Mouse (Mus musculus): ENCODE measurements around the gene Fopnl. TPM values are rescaled to one million over a fixed set of nuclear protein-coding genes. Genes with fewer than 3 reads are reported as not detected.

Gene Fopnl
- polyA plus RNA-seq, 1 experiment from 2014 or later = 202 TPM

- H3K27ac ChIP-seq (replicated peaks) = no peak overlapping the region
- H3K4me2 ChIP-seq = no peak overlapping the region
- no peak for ATAC-seq (ENCODE audit: low FRiP score)
- H3K27me3 ChIP-seq (replicated peaks) = no peaks in the 10 kb centered on the region
- H3K4me3 ChIP-seq (replicated peaks) = no peak overlapping the region
- H3K4me1 ChIP-seq = no peaks in the 10 kb centered on the region; the same call in 1 of the 2 replicates
- H3K9ac ChIP-seq (replicated peaks) = no peak overlapping the region
- H3K9me3 ChIP-seq (replicated peaks) = no peaks in the 10 kb centered on the region
- 92% methylated on average over 3 of the region's 3 CpGs for WGBS
- peaks cover 62% of the 10 kb centered on the region for H3K36me3 ChIP-seq
Measured at GRCm38 (mm10) chr16:14304791-14305190, 12.4 kb downstream of the Fopnl start.

GRCm38 (mm10) chr16:14303676-14304075 lies 13.5 kb downstream of the Fopnl start:
- WGBS = 78% methylated on average over 7 of the region's 7 CpGs
- Histone ChIP-seq H3K9ac (replicated peaks) (no peak overlapping the region), H3K4me3 (replicated peaks) (no peak overlapping the region), H3K9me3 (replicated peaks) (no peaks in the 10 kb centered on the region), H3K27ac (replicated peaks) (no peak overlapping the region; the same call in 1 of the 2 replicates), H3K4me1 (no peaks in the 10 kb centered on the region; the same call in 1 of the 2 replicates), H3K4me2 (no peak overlapping the region), H3K36me3 (peaks cover 61% of the 10 kb centered on the region), H3K27me3 (replicated peaks) (no peaks in the 10 kb centered on the region)
- ATAC-seq (ENCODE audit: low FRiP score) = no peak

- WGBS = 79% methylated on average over 2 of the region's 2 CpGs
- no peaks in the 10 kb centered on the region; the same call in 1 of the 2 replicates for H3K4me1 ChIP-seq
- H3K27ac ChIP-seq (replicated peaks) = no peak overlapping the region
- H3K36me3 ChIP-seq = peaks cover 60% of the 10 kb centered on the region
- H3K4me3 ChIP-seq (replicated peaks) = no peak overlapping the region
- H3K4me2 ChIP-seq = no peak overlapping the region
- no peaks in the 10 kb centered on the region for H3K27me3 ChIP-seq (replicated peaks)
- ATAC-seq (ENCODE audit: low FRiP score) = no peak
- no peaks in the 10 kb centered on the region for H3K9me3 ChIP-seq (replicated peaks)
- H3K9ac ChIP-seq (replicated peaks) = no peak overlapping the region
Measured at GRCm38 (mm10) chr16:14303148-14303547, 14.1 kb downstream of the Fopnl start.

DNA sequence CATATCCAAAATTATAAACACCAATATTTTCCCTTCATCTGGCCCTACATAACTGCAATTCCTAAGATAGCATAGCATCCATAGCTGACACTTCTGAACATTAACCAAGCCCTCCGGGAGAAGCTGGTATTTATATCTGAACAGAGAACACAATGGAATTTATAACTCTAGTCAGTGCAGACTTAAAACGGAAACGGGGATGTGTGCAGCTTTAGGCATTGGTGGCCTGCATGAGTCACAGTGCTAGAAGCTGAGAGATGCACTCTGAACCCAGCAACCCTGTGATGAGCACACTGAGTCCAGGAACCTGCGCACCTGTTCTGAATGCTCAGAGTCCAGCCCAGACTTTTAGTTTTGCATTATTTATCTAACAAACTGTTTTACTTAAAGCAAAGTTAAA lies 18.7 kb downstream of the Fopnl start:
- Histone ChIP-seq H3K4me1 (no peaks in the 10 kb centered on the region; the same call in 1 of the 2 replicates), H3K27me3 (replicated peaks) (no peaks in the 10 kb centered on the region), H3K4me2 (no peak overlapping the region), H3K4me3 (replicated peaks) (no peak overlapping the region), H3K27ac (replicated peaks) (no peak overlapping the region), H3K9ac (replicated peaks) (no peak overlapping the region), H3K36me3 (peaks cover 32% of the 10 kb centered on the region), H3K9me3 (replicated peaks) (no peaks in the 10 kb centered on the region)
- 89% methylated on average over 4 of the region's 4 CpGs for WGBS
- ATAC-seq (ENCODE audit: low FRiP score) = no peak

- no peak for ATAC-seq (ENCODE audit: low FRiP score)
- Histone ChIP-seq H3K9ac (replicated peaks) (no peak overlapping the region), H3K27me3 (replicated peaks) (no peaks in the 10 kb centered on the region), H3K4me3 (replicated peaks) (no peak overlapping the region), H3K4me1 (peaks cover 2% of the 10 kb centered on the region; the same call in 1 of the 2 replicates), H3K36me3 (peaks cover 27% of the 10 kb centered on the region), H3K9me3 (replicated peaks) (no peaks in the 10 kb centered on the region), H3K4me2 (no peak overlapping the region), H3K27ac (replicated peaks) (no peak overlapping the region)
- 91% methylated on average over 4 of the region's 4 CpGs for WGBS
Measured at GRCm38 (mm10) chr16:14297746-14298145, 19.5 kb downstream of the Fopnl start.

DNA sequence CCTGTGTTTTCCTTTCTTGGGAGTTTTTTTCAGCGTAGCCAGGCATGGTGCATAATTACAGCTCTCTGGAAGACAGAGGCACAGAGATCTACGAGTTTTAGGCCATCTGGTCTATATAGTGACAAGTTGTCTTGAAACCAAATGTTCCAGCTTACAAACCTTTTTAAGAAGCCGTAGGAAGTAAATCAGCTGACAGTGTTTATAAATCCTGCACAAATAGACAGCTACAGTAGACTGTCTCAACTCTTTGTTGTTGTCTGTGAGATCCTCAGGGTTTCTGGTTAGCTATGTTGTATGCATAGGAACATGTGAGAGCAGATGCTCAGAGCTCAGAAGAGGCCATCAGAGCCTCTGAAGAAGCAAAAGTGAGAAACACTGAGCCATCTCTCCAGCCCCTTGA lies 20.1 kb downstream of the Fopnl start:
- Histone ChIP-seq H3K36me3 (peaks cover 24% of the 10 kb centered on the region), H3K4me3 (replicated peaks) (no peak overlapping the region), H3K27me3 (replicated peaks) (peaks cover 5% of the 10 kb centered on the region; the same call in 1 of the 2 replicates), H3K27ac (replicated peaks) (no peak overlapping the region), H3K9ac (replicated peaks) (no peak overlapping the region), H3K4me1 (peaks cover 9% of the 10 kb centered on the region), H3K4me2 (no peak overlapping the region), H3K9me3 (replicated peaks) (no peaks in the 10 kb centered on the region)
- 80% methylated on average over 3 of the region's 3 CpGs for WGBS
- no peak for ATAC-seq (ENCODE audit: low FRiP score)

- Histone ChIP-seq H3K9me3 (replicated peaks) (no peaks in the 10 kb centered on the region), H3K9ac (replicated peaks) (no peak overlapping the region), H3K4me3 (replicated peaks) (no peak overlapping the region), H3K4me2 (no peak overlapping the region), H3K36me3 (peaks cover 19% of the 10 kb centered on the region), H3K27ac (replicated peaks) (no peak overlapping the region), H3K27me3 (replicated peaks) (peaks cover 5% of the 10 kb centered on the region; the same call in 1 of the 2 replicates), H3K4me1 (peaks cover 14% of the 10 kb centered on the region)
- ATAC-seq (ENCODE audit: low FRiP score) = no peak
- WGBS = 68% methylated on average over 2 of the region's 2 CpGs
Measured at GRCm38 (mm10) chr16:14296544-14297124, 20.6 kb downstream of the Fopnl start.

GRCm38 (mm10) chr16:14295291-14295690 lies 21.9 kb downstream of the Fopnl start:
- peaks cover 19% of the 10 kb centered on the region for H3K4me1 ChIP-seq
- no peak overlapping the region for H3K4me3 ChIP-seq (replicated peaks)
- ATAC-seq (ENCODE audit: low FRiP score) = no peak
- 77% methylated on average over 2 of the region's 2 CpGs for WGBS
- peaks cover 5% of the 10 kb centered on the region; the same call in 1 of the 2 replicates for H3K27me3 ChIP-seq (replicated peaks)
- H3K9ac ChIP-seq (replicated peaks) = no peak overlapping the region
- H3K4me2 ChIP-seq = no peak overlapping the region
- no peak overlapping the region for H3K27ac ChIP-seq (replicated peaks)
- peaks cover 14% of the 10 kb centered on the region for H3K36me3 ChIP-seq
- H3K9me3 ChIP-seq (replicated peaks) = no peaks in the 10 kb centered on the region

DNA sequence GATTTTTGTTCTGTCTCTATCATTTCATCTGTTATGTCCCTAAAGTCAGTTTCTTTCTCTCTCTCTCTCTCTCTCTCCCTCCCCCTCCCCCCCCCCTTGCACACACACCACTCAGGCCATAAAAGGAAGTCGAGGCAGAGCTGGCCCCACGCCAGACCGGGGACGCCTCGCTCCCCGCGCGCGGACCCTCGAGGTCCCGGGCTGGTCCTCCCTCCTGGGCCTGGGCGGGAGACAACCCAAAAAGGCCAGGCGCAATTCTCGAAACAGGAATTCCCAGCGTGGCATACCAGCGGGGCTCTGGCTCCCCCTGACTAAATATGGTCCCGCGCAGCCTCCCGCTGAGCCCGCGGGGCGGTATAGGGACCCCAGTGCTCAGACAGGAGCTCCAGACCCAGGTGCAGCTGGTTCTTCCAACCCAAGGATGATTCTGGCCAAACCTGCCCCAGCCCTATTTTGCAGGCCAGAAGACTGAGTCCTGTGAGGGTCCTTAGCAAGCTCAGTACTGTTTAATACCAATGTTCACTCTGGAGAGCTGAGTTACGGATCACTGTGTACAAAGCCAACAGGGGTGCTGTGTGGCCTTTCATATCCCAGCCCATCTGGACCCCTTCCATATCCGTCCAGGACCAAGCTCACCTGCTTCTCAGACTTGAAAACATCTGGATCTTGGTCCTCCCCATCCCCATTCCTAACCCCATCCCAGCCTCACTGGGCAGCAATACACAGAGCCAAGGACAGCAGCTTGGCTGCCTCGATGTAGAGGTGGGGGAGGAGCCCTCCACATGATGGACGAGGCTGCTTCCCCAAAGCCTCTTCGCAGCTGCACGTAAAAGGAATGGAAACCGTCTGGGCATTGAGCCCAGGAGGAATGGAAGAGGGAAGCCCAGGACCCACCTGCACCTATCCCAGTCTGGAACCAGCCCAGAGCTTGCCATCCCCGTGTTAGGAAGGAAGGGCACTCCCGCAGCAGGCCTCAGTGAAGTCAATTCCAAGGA lies 24.7 kb downstream of the Fopnl start:
- H3K9ac ChIP-seq (replicated peaks) = peak overlapping the region; percentile 37

GRCm38 (mm10) chr16:14291223-14291622 lies 26.0 kb downstream of the Fopnl start, which contains the start of gene Myh11:
TSS of gene Myh11 (minus strand) at chr16:14291372.
- no peaks in the 10 kb centered on the region for H3K36me3 ChIP-seq
- 3% methylated on average over 14 of the region's 16 CpGs for WGBS
- no peak within 1 kb of the TSS for H3K27ac ChIP-seq (replicated peaks)
- peak within 1 kb of the TSS; percentile 30 for H3K4me3 ChIP-seq (replicated peaks)
- peak within 1 kb of the TSS; percentile 37 for H3K9ac ChIP-seq (replicated peaks)
- no peaks in the 10 kb centered on the region for H3K9me3 ChIP-seq (replicated peaks)
- ATAC-seq (ENCODE audit: low FRiP score) = peak; percentile 8; the same call in 1 of the 2 replicates
- peaks cover 12% of the 10 kb centered on the region; the same call in 1 of the 2 replicates for H3K27me3 ChIP-seq (replicated peaks)
- peaks cover 19% of the 10 kb centered on the region for H3K4me1 ChIP-seq
- H3K4me2 ChIP-seq = peak within 1 kb of the TSS; percentile 61

More for the DNA sequence above, 24.7 kb downstream of the Fopnl start:
- Histone ChIP-seq H3K4me2 (peak overlapping the region; percentile 61), H3K27me3 (replicated peaks) (peaks cover 12% of the 10 kb centered on the region; the same call in 1 of the 2 replicates), H3K36me3 (no peaks in the 10 kb centered on the region), H3K9me3 (replicated peaks) (no peaks in the 10 kb centered on the region), H3K4me3 (replicated peaks) (peak overlapping the region; percentile 30), H3K4me1 (peaks cover 19% of the 10 kb centered on the region), H3K27ac (replicated peaks) (no peak overlapping the region)
- peak; percentile 42 for ATAC-seq (ENCODE audit: low FRiP score)
- 14% methylated on average over 31 of the region's 31 CpGs for WGBS

DNA sequence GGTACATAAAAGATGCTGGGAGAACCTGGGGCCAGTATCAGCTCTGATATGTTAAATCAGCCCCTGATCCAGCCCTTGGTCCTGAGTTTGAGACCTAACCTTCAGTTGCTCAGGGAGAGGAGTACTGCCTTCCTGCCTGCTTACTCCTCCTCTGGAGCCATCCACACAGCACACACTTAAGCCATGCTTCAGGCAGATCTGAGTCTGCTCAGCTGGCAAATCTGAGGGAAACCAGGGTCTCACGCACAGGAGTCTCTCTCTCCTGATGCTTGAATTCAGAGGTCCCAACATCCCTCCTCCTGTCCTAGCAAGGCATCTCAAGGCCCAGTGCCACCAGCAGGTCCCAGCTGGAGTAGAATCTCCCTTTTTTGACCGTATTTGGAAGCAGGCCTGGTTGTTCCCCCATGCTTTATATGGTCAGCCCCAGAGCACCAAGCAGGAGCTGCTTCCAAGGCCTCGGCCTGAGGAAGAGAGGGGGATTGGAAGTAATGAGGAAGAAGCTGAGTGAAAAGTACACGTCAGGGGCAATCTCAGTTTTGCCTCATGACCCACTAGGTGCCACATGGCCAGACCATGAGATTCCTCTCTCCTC lies 44.7 kb downstream of the Fopnl start:
- Histone ChIP-seq H3K9me3 (replicated peaks) (no peaks in the 10 kb centered on the region), H3K27me3 (replicated peaks) (no peaks in the 10 kb centered on the region), H3K27ac (replicated peaks) (no peak overlapping the region), H3K4me3 (replicated peaks) (no peak overlapping the region), H3K9ac (replicated peaks) (no peak overlapping the region), H3K4me2 (no peak overlapping the region), H3K36me3 (no peaks in the 10 kb centered on the region), H3K4me1 (no peaks in the 10 kb centered on the region)
- WGBS = 73% methylated on average over 4 of the region's 4 CpGs
- no peak for ATAC-seq (ENCODE audit: low FRiP score)

Data from neural tube, embryonic 15.5 days (tissue).